Mouse (Mus musculus): ENCODE measurements at regions not wholly inside any gene's neighbourhood (a gene's known extent, or its start where the extent isn't known, plus 50 kb on each side); places are given as distances from the start of the nearest gene placed in this dataset.

- no peak for DNase-seq
Observed at GRCm38 (mm10) chr1:153962161-153962720, 62.2 kb upstream of the Teddm2 start.

GRCm38 (mm10) chr1:153963744-153964342 is 63.8 kb upstream of the Teddm2 start:
- no peak for DNase-seq

DNA sequence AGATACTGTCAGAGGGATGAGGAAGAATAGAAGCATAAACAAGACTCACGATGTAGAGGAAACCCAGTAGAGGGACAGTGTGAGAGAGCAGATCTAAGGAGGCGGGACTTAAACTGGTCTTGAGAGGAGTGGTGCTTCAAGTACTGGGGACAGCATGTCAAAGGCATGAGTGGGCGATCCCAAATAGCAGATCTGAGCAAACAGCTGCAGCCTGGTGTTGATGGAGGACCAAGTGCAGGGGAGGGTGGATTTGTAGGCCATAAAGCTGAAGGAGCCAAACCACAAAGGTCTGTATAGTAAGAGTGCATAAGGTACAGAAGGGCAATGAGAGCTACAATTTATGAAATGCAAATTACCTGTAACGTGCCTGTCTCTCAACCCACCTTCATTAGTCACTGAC is 69.4 kb upstream of the Teddm2 start:
- no peak for DNase-seq

DNA sequence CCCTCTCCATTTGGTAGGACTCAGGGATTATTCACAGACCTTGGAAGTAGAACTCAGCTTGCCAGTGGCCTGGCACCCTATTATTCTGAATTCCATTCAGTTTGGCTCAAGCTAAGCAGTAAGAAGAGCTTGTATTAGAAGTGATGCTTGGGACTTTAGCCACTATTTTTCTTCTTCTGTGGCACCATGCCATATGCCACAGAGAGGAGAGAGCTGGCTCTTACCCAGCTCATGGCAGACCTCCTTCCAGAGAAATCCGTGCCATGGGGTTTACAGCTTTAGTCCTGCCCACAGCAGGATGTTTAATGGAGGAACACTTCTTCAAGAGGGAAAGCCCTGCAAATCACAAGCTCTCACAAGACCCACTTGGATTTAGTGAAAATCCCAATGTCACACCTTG is 74.3 kb upstream of the Teddm2 start:
- DNase-seq = no peak

- DNase-seq = no peak
Observed at GRCm38 (mm10) chr1:153977963-153978726, 78.1 kb upstream of the Teddm2 start.

DNA sequence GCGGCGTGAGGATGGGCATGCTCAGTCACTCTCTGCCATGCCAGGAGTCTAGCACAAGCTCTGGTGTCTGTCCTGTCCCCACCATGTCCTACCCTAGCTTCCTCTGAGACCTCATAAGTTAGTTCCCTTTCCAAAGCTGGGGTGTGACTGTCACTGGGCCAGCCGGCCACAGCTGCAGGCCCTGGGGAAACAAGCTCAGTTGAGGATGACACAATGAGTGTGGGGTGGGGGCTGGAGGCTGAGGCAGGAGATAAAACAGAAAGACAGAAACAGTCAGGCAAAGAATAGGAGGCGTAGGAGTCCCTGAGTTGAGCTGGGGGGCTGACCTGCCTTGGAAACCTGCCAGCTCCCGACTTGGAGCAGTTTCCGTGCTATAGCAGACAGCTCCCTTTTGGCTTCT is 80.9 kb upstream of the Teddm2 start:
- DNase-seq = no peak

DNA sequence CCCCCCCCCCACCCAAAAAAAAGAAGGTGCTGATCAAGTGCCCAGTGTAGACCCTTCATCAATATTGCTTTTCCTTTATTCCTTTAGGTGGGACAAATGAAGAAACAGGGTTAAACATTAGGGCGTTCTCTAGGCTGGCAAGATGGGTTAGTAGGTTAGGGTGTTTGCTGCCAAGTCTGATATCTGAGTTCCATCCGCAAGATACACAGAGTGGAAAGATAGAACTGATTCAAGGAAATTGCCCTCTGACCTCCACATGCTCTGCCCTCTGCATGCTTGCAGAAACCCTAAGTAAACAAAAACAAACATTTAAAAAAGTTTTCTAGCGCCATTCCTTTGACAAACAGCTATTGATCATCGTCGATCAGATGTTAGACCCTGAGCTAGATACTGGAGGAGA is 85.6 kb upstream of the Teddm2 start:
- DNase-seq = no peak

GRCm38 (mm10) chr1:153986632-153987031 is 86.6 kb upstream of the Teddm2 start:
- no peak for DNase-seq

DNA sequence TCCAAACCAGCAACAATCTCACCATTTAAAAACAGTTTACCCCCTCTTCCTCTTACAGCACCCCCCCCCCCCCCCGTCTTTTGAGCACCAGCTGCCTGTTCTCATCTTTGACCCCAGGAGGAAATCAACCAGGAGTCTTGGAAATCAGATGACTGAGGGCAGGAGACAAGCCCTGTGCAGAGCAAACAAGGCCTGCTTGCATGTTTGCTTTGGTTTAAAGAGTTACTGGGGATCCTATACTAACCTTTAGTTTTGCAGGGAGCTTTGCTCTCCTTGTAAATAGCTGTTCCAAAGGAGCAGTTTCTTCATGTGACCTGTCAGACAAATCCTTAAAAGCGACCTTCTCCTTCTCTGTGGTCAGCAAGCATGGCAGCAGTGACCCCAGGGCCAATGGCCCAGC is 88.3 kb upstream of the Teddm2 start:
- DNase-seq = no peak

GRCm38 (mm10) chr1:153990651-153991435 is 90.8 kb upstream of the Teddm2 start:
- DNase-seq = peak; percentile 39

- no peak for DNase-seq
Observed at GRCm38 (mm10) chr1:153992466-153992865, 92.4 kb upstream of the Teddm2 start.

GRCm38 (mm10) chr1:153994871-153995270 is 94.8 kb upstream of the Teddm2 start:
- no peak for DNase-seq

DNA sequence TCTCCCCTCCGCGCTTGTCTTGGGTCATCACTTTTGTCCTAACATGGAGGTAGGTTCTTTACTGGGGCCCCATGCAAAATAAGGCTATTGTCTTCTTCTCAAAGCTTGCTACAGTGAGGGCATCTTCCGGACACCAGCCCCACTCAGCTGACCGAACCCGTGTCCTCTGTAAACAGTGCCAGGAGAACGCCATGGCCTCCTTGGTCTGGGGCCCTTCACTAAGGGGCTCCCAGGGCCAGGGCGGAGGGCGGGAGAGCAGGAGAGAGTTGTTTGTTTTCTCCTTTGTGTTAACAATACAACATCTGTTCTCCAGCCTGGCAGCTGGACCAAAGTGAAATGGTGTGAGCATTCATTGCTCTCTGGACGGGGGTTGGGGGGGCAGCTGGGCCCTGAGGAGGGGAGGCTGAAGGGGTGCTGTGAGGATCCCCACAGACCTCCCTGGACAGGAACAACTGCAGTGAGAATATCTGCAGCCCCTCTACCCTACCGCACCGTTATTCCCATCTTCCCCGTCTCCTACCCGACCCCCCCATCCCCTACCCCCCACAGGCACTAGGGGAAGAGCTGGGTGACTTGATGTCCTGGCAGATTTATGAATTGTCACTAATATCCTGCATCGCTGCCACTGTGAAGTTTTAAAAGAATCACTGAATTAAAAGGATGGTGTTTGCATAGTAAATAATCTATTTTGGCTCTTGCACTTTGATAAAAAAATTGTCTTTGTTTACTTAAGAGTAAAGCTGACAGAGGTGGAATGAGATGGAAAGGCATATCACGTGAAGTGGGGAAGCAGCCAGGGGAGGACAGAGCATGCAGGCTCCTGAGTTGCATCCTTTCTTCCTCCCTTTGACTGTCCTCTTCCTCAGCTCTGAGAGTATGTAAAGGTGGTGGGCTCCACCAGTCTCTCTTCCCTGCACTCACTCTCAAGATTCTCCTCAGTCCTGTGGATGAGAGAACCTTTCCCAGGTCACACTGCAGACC is 97.5 kb upstream of the Teddm2 start:
- no peak for DNase-seq

GRCm38 (mm10) chr1:153999776-154000175 is 99.7 kb upstream of the Teddm2 start:
- no peak for DNase-seq

DNA sequence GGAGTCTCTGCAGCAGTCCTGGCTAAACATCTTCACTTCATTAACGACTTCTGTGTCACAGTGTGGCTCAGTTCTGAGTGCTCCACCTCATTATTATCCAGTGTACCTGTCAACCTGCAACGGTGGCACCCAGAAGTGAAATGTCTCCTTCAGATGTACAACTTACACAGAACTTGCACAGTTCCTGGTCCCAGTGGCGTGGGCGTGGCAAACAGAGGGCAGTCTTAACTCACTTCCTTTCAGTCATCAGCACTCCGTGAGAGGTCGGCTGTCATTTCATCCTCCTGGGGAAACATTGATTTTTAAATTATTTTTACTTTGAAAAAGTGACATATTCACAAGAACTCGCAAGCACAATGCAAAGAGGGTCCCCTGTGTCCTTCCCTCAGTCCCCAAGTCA is 103.6 kb upstream of the Teddm2 start:
- DNase-seq = no peak

- no peak for DNase-seq
Observed at GRCm38 (mm10) chr1:154004647-154005046, 104.6 kb upstream of the Teddm2 start.

DNA sequence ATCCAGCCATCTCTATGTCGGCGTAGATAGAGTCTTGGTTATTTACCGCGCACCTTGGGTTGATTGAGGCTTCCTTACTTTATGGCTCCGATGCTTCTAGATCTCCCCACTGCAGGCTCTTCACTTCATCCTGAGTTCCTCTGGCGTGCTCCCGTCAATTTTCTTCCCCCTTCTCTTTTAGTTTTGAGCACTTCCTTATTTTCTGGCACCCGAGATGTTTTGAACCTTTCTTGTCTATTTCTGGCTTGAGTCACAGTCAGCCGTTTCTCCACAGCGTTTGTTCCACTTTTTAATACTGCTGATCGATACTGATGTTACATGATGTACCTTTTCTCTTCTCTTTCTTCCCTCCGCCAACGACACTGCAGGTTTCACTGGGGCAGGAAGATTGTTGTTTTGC is 106.0 kb upstream of the Teddm2 start:
- no peak for DNase-seq

- no peak for DNase-seq
Observed at GRCm38 (mm10) chr1:154007440-154007839, 107.4 kb upstream of the Teddm2 start.

DNA sequence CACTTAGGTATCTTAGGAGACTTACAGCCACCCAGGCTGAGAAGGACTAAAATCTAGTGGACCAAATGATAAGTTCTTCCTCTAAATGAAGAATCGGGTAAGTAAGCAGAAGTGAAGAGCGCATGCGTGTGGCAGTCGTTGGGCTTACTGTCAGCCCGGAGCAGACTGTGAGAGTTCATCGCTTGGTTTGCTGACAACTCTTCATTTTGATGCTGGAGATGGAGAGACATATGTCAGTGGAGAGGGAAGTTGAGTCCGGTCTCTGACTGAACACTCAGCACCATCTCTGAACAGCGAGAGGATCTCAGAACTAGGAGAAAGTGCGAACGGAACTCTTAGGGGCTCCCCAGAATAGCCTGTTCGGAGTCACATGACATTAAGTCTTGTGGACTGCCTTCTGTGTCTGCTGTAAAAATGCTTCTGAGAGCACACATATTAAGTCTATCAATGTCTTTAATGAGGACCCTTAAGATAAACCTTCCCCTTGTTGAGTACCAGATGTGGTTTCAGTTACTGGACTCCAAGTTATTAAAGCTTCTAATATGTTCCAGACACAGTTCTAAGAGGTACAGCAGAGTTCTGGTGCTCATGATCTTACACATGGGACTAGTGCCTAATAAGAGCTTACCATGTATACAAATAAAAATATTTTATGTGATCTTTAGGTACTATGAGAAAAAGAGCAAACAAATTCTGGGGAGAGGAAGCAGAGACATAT is 108.7 kb upstream of the Teddm2 start:
- DNase-seq = no peak

DNA sequence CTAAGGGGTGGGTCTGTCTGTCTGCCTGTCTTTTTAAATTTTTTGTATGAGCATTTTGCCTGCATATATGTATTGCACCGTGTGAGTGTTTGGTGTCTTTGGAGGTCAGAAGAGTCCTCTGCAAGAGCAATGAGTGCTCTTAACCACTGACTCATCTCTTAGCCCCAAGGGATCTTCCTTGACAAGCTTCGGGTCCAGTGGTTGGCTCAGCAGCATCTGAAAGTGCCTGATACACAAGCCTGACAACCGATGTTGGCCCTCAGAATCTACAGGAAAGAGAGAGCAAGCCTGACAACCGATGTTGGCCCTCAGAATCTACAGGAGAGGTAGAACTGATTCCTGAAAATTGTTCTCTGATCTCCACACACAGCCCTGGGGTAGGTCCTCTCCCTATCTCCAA is 110.7 kb upstream of the Teddm2 start:
- no peak for DNase-seq

DNA sequence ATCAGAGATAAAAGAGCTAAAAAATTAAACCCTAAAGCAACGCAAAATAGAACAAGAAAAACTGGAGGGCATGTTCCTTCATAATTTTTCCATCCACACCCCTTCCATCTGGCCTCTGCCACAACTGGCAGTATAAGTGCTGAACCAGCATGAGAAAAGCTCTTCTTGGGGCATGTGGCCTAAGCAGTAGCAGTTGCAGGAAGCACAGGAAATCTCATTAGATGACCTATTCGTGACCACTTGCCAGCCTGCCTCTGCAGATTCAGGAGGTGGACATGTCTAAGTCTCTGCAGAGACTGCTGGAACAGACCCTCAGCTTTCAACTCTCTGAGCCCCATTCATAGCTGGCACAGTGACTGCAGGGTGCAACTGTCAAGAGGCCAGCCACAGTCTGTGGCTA is 116.5 kb upstream of the Teddm2 start:
- no peak for DNase-seq
